Mouse (Mus musculus) pancreas, adult 10 weeks (tissue): ENCODE results near the gene Ppp2r5e. TPM values are rescaled to one million over a fixed set of nuclear protein-coding genes. Genes with fewer than 3 reads are reported as not detected.

Experiments
- polyA plus RNA-seq: library from polyadenylated mRNA; stranded (reverse); fragments of 350-450 nt; fragmentation: Illumina TruSeq; extraction: RNeasy Lipid Tissue Mini Kit (QIAGEN cat#74804); gene quantifications from one replicate; pipeline ENCODE4 v1.2.3, GENCODE M21; 2015; ENCODE audit warnings: low read depth, low replicate concordance; ENCODE audit not compliant: insufficient read depth

The Ppp2r5e gene
- polyA plus RNA-seq, result 4.5 TPM

GRCm38 (mm10) chr12:75596154-75597002, at the start of gene Ppp2r5e:
TSS of gene Ppp2r5e (minus strand) at chr12:75596245.

GRCm38 (mm10) chr12:75416681-75417080, 179.4 kb downstream of the Ppp2r5e start, which contains the start of gene Gphb5:
TSS of gene Gphb5 (minus strand) at chr12:75416781.

Other genes starting within 250 kb of the Ppp2r5e start
- gene Gphb5, start 179.5 kb downstream of the Ppp2r5e start, polyA plus RNA-seq, result not detected
- 4.5 TPM for gene Wdr89, start 73.3 kb upstream of the Ppp2r5e start, polyA plus RNA-seq
- 8.0 TPM for gene Sgpp1, start 139.5 kb upstream of the Ppp2r5e start, polyA plus RNA-seq
- gene Syne2, start 221.9 kb upstream of the Ppp2r5e start, polyA plus RNA-seq, result 26.9 TPM